Mouse (Mus musculus) gastrocnemius, postnatal 10 days (tissue): Measurements from ENCODE around the gene Zdhhc19. TPM values are rescaled to one million over a fixed set of nuclear protein-coding genes. Genes with fewer than 3 reads are reported as not detected.

Experiments used
- DNase-seq: peaks from one replicate; pipeline ENCODE4 v3.0.0; 2021; ENCODE audit warnings: mixed read lengths
- total RNA-seq, 2 experiments: library from RNA; stranded (reverse); gene quantifications; 2 replicates each; pipeline ENCODE4 v1.2.3; 2021

The Zdhhc19 gene
- total RNA-seq, 2 experiments from 2014 or later, result not detected

- DNase-seq, result no peak
These were observed 114.6 kb downstream of the Zdhhc19 start for GRCm38 (mm10) chr16:32610460-32611255.

Other genes starting within 250 kb of the Zdhhc19 start
- gene Fbxo45, start 249.1 kb upstream of the Zdhhc19 start, total RNA-seq, result 10 to 100 TPM; 11.2 to 11.6 TPM
- 1 to 10 TPM; 6.1 to 7.3 TPM for gene Wdr53, start 249.0 kb upstream of the Zdhhc19 start, total RNA-seq
- gene Smco1, start 224.8 kb upstream of the Zdhhc19 start, total RNA-seq, result 10 to 100 TPM; 13.1 to 18.3 TPM
- gene Rnf168, start 218.8 kb upstream of the Zdhhc19 start, total RNA-seq, result 10 to 100 TPM; 11.6 to 13.4 TPM
- gene Ubxn7, start 164.0 kb upstream of the Zdhhc19 start, total RNA-seq, result 10 to 100 TPM; 25.3 to 31.1 TPM
- 1 to 10 TPM in 1 of 2 experiments, not detected in 1; 1.2 TPM for gene Tm4sf19, start 95.8 kb upstream of the Zdhhc19 start, total RNA-seq
- gene Tctex1d2, start 76.6 kb upstream of the Zdhhc19 start, total RNA-seq, result 1 to 10 TPM; 4.7 to 5.6 TPM
- 10 to 100 TPM; 66.5 to 68.7 TPM for gene Pcyt1a, start 65.3 kb upstream of the Zdhhc19 start, total RNA-seq
- gene Slc51a, start 8.4 kb upstream of the Zdhhc19 start, total RNA-seq, result not detected
- gene Tfrc, start 112.7 kb downstream of the Zdhhc19 start, total RNA-seq, result 100 to 1,000 TPM; 160 to 197 TPM
- gene Tnk2, start 147.6 kb downstream of the Zdhhc19 start, total RNA-seq, result 10 to 100 TPM; 51.6 to 82.2 TPM
- under 1 TPM; 0.07 to 0.47 TPM for gene Muc4, start 239.6 kb downstream of the Zdhhc19 start, total RNA-seq